Mouse (Mus musculus) olfactory bulb, adult 2 months (tissue): ENCODE measurements around the gene Tpx2. TPM values are rescaled to one million over a fixed set of nuclear protein-coding genes. Genes with fewer than 3 reads are reported as not detected.

ENCODE experiments used
- H3K27ac ChIP-seq: fragments of 200-500 bp; 2 replicates; pipeline ENCODE4 v1.5.1; 2012; ENCODE audit warnings: low read depth, low read length; ENCODE audit not compliant: insufficient read depth
- H3K4me1 ChIP-seq: fragments of 200-500 bp; 2 replicates; pipeline ENCODE4 v1.6.1; 2012; ENCODE audit warnings: low read length; ENCODE audit not compliant: control insufficient read depth, insufficient read depth
- H3K4me3 ChIP-seq: fragments of 200-500 bp; 2 replicates; pipeline ENCODE4 v1.5.1; 2012; ENCODE audit warnings: mild to moderate bottlenecking, low read depth, low read length, moderate library complexity; ENCODE audit not compliant: insufficient read depth
- CTCF ChIP-seq: fragments of 200-500 bp; IDR thresholded peaks from 2 replicates; pipeline ENCODE4 v1.5.1; 2012; ENCODE audit warnings: low read depth, mild to moderate bottlenecking, low read length, moderate library complexity; ENCODE audit not compliant: insufficient read depth
- POLR2A ChIP-seq: fragments of 200-500 bp; IDR thresholded peaks from 2 replicates; pipeline ENCODE4 v1.6.1; 2012; ENCODE audit warnings: mild to moderate bottlenecking, low read depth, low read length, moderate library complexity; ENCODE audit not compliant: insufficient read depth
- WGBS: fragments of 180-500 bp; shearing (Covaris S2); methylation state at CpG from one replicate; pipeline ENCODE4 v1.1.7; 2018; 5-methylcytosine and 5-hydroxymethylcytosine counted together
- polyA plus RNA-seq: library from polyadenylated mRNA; stranded (reverse); fragments of >200 nt; gene quantifications from 2 replicates; pipeline ENCODE4 v1.2.4, GENCODE M21; 2012; ENCODE audit warnings: low replicate concordance; ENCODE audit not compliant: missing spikeins, insufficient read depth, insufficient read length

Gene Tpx2
- polyA plus RNA-seq = 120 TPM in 1 of 2 replicates, not detected in the other

DNA sequence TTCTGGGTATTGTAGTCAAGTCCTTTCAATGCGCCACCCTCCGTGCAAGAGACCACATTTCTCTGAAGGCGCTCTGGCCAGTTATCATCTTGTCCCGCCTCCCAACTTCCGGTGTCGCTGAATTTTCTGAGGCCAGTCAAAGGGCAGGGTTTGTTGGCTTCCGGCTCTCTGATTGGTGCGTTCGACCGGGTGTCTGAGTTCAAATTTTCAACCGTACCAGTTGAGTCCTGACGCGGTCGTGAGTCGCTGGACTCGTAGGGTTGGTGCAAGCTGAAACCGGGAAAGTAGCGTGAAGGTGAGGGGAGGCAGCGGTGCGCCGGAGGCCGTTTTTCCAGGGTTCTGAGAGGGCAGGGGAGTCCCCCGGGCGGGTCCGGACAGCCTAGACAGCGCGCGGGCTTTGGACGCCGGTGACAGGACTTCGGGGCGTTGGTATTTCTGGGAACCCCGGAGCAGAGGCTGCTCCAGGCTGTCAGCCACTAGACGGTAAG is at the start of gene Tpx2:
Gene Tpx2 (plus strand): TSS at position 150 of the 488 bp plus-strand sequence.
- Histone ChIP-seq H3K4me3 (peak within 1 kb of the TSS; percentile 67), H3K4me1 (no peaks in the 10 kb centered on the region), H3K27ac (no peak within 1 kb of the TSS; the same call in 1 of the 2 replicates)
- TF ChIP-seq POLR2A = no peak
- no peak for TF ChIP-seq CTCF
- WGBS = under 1% methylated on average over 34 of the region's 34 CpGs

GRCm38 (mm10) chr2:152799954-152800761 is 47.6 kb upstream of the Tpx2 start:
- H3K27ac ChIP-seq = no peak overlapping the region
- 72% methylated on average over 7 of the region's 7 CpGs for WGBS
- TF ChIP-seq CTCF (no peak), POLR2A (no peak)
- no peak overlapping the region for H3K4me3 ChIP-seq
- H3K4me1 ChIP-seq = peaks cover 11% of the 10 kb centered on the region

DNA sequence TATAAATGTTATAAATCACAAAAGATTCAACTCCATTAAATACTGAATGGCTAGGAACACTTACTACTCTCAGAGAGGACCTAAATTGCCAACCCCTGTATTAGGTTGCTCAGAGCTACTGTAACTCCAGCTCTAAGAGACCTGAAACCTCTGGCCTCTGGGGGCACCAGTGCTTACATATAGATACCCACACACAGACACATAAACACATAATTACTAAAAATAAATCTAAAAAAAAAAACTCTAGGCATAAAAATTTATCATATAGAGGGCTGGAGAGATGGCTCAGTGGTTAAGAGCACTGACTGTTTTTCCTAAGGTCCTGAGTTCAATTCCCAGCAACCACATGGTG is 47.0 kb upstream of the Tpx2 start:
- H3K4me1 ChIP-seq = peaks cover 12% of the 10 kb centered on the region
- TF ChIP-seq POLR2A (no peak), CTCF (no peak)
- no peak overlapping the region for H3K27ac ChIP-seq
- no peak overlapping the region for H3K4me3 ChIP-seq

DNA sequence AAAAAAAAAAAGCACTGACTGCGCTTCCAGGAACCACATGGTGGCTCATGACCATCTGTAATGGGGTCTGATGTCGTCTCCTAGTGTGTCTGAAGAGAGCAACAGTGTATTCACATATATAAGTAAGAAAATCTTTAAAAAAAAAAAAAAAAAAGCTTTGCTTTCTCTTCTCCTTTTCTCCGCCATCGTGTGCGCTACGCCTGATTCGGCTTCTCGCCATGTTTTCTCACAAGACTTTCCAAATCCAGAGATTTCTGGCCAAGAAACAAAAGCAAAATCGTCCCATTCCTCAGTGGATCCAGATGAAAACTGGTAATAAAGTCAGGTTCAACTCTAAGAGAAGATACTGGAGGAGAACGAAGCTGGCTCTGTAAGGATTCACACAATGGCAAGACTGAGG is 45.5 kb upstream of the Tpx2 start:
- Histone ChIP-seq H3K27ac (no peak overlapping the region), H3K4me3 (no peak overlapping the region), H3K4me1 (peaks cover 12% of the 10 kb centered on the region)
- 89% methylated on average over 10 of the region's 10 CpGs for WGBS
- TF ChIP-seq CTCF (no peak), POLR2A (no peak)

- WGBS = 86% methylated on average over 5 of the region's 5 CpGs
- no peak for TF ChIP-seq POLR2A
- TF ChIP-seq CTCF = no peak
- H3K4me1 ChIP-seq = peaks cover 12% of the 10 kb centered on the region
- no peak overlapping the region for H3K4me3 ChIP-seq
- H3K27ac ChIP-seq = no peak overlapping the region
Observed at GRCm38 (mm10) chr2:152803081-152803480, 44.7 kb upstream of the Tpx2 start.

- 18% methylated on average over 6 of the region's 6 CpGs for WGBS
- Histone ChIP-seq H3K4me3 (no peak overlapping the region), H3K27ac (0 out of 2 replicates have a peak overlapping the region, but pooled peaks have one; percentile 62), H3K4me1 (peaks cover 12% of the 10 kb centered on the region)
- TF ChIP-seq POLR2A (no peak), CTCF (no peak)
Observed at GRCm38 (mm10) chr2:152804408-152805110, 43.2 kb upstream of the Tpx2 start.

- TF ChIP-seq CTCF (no peak), POLR2A (no peak)
Observed at GRCm38 (mm10) chr2:152805111-152805490, 42.7 kb upstream of the Tpx2 start.

GRCm38 (mm10) chr2:152806037-152806436 is 41.7 kb upstream of the Tpx2 start:
- H3K4me1 ChIP-seq = peaks cover 15% of the 10 kb centered on the region
- no peak overlapping the region for H3K4me3 ChIP-seq
- TF ChIP-seq CTCF (no peak), POLR2A (no peak)
- no peak overlapping the region for H3K27ac ChIP-seq
- WGBS = 86% methylated on average over 2 of the region's 2 CpGs

More at GRCm38 (mm10) chr2:152805111-152805490, 42.7 kb upstream of the Tpx2 start:
- H3K27ac ChIP-seq = peak overlapping the region; percentile 48; the same call in 1 of the 2 replicates
- H3K4me1 ChIP-seq = peaks cover 12% of the 10 kb centered on the region
- no peak overlapping the region for H3K4me3 ChIP-seq
- 53% methylated on average over 5 of the region's 5 CpGs for WGBS

DNA sequence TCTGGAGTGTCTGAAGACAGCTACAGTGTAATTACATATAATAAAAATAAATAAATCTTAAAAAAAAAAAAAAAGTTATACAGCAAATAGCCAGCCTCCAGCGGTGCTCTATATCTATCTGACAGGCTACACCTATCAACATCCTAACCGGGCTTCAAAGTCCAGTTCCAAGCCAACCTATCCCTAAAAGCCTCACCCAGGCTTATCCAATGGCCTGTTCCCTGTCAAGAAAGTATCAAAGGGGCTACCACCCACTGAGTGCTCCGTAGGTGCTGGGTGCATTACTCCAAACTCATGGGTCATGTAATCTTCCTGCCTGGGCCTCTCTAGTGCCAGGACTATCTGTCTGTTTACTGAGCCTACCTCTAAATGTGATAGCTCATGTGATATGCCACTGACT is 39.6 kb upstream of the Tpx2 start:
- TF ChIP-seq POLR2A (no peak), CTCF (no peak)
- Histone ChIP-seq H3K27ac (no peak overlapping the region), H3K4me1 (peaks cover 15% of the 10 kb centered on the region), H3K4me3 (no peak overlapping the region)
- 89% methylated on average over 3 of the region's 3 CpGs for WGBS
